Mouse (Mus musculus) forebrain, embryonic 10.5 days (tissue): ENCODE data around the gene 3110082J24Rik. TPM values are rescaled to one million over a fixed set of nuclear protein-coding genes. Genes with fewer than 3 reads are reported as not detected.

Experiments
- DNase-seq: peaks from one replicate; pipeline ENCODE4 v3.0.0-alpha.2; 2017; ENCODE audit warnings: low spot score; ENCODE audit errors: extremely low spot score
- H3K27ac ChIP-seq: fragments of 300-500 bp; sonication (generic); 2 replicates; pipeline ENCODE4 v1.5.1; 2016; ENCODE audit warnings: mild to moderate bottlenecking
- H3K27me3 ChIP-seq: fragments of 300-500 bp; sonication (generic); 2 replicates; pipeline ENCODE4 v1.6.1; 2016; ENCODE audit warnings: mild to moderate bottlenecking; ENCODE audit not compliant: poor library complexity, severe bottlenecking
- H3K36me3 ChIP-seq: fragments of 300-500 bp; sonication (generic); replicated peaks from 2 replicates; pipeline ENCODE4 v1.6.1; 2016; ENCODE audit warnings: mild to moderate bottlenecking, moderate library complexity
- H3K4me1 ChIP-seq: fragments of 300-500 bp; sonication (generic); 2 replicates; pipeline ENCODE4 v1.6.1; 2016
- H3K4me3 ChIP-seq: fragments of 300-500 bp; sonication (generic); 2 replicates; pipeline ENCODE4 v1.5.1; 2016; ENCODE audit warnings: mild to moderate bottlenecking, moderate library complexity
- H3K9me3 ChIP-seq: fragments of 300-500 bp; sonication (generic); 2 replicates; pipeline ENCODE4 v1.6.1; 2016; ENCODE audit warnings: mild to moderate bottlenecking, moderate library complexity
- WGBS: fragments of 180-500 bp; shearing (Covaris S2); methylation state at CpG from one replicate; pipeline ENCODE4 v1.1.7; 2016; 5-methylcytosine and 5-hydroxymethylcytosine counted together
- polyA plus RNA-seq: library from polyadenylated mRNA; unstranded; fragments of >200 nt; fragmentation: Nextera tagmentation; extraction: Ambion mirVana; gene quantifications from 2 replicates; pipeline ENCODE4 v1.2.1, GENCODE M21; 2016

The 3110082J24Rik gene
- polyA plus RNA-seq, 1 experiment from 2014 or later: 1.1 TPM

- WGBS: 88% methylated on average over 3 of the region's 3 CpGs
- Histone ChIP-seq H3K4me3 (no peak overlapping the region), H3K4me1 (peaks cover 61% of the 10 kb centered on the region), H3K36me3 (peaks cover 17% of the 10 kb centered on the region), H3K9me3 (no peaks in the 10 kb centered on the region), H3K27ac (no peak overlapping the region), H3K27me3 (peaks cover 94% of the 10 kb centered on the region)
- no peak for DNase-seq
Observed at GRCm38 (mm10) chr5:30112533-30113068, 6.7 kb upstream of the 3110082J24Rik start.

DNA sequence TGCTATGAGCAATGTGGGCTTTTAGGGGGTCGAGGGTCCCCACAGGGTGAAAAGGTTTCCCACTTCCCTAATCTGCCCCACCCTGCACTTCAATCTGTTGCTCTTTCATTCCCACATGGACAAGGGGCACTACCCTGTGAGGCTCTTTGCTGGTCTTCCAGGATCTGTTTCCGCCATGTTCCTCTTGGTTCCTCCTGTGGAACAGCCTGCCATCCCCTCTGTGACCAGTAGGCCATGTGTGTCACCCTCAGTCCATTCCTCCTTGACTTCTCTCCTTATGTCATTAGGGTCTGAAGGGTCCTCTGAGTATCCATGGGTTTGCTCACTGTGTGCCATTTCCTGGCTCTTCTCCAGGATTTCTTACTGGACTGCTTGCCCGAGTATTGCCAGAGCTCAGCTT lies 5.9 kb upstream of the 3110082J24Rik start:
- Histone ChIP-seq H3K4me3 (0 out of 2 replicates have a peak overlapping the region, but pooled peaks have one; percentile 37), H3K4me1 (peaks cover 70% of the 10 kb centered on the region)
- no peak for DNase-seq

DNA sequence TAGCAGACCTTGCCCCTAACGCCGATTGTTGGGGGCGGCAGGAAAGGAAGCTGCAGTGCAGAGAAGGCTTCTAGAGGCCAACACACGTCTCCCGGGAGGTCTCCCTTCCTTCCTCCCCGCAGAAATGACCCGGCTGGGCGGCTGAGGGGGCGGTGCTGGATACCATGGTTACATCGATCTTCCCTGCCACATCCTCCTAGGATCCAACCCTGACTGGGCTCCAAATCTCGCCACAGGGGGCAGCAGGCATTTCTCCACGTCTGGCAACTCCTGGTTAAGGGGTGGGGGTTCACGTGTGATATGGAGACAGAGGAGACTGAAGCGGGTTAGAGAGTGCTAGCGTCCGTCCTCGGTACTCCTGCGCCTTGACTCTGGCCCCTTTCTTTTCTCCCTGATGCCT lies 5.2 kb upstream of the 3110082J24Rik start:
- Histone ChIP-seq H3K36me3 (peaks cover 2% of the 10 kb centered on the region), H3K4me3 (peak overlapping the region; percentile 37), H3K27ac (peak overlapping the region; percentile 76), H3K4me1 (peaks cover 76% of the 10 kb centered on the region), H3K9me3 (no peaks in the 10 kb centered on the region), H3K27me3 (peaks cover 100% of the 10 kb centered on the region)
- WGBS: 4% methylated on average over 18 of the region's 18 CpGs
- peak; percentile 68 for DNase-seq

More for the DNA sequence above, 5.9 kb upstream of the 3110082J24Rik start:
- WGBS: 69% methylated on average over 3 of the region's 3 CpGs
- Histone ChIP-seq H3K9me3 (no peaks in the 10 kb centered on the region), H3K27ac (peak overlapping the region; percentile 76), H3K27me3 (peaks cover 100% of the 10 kb centered on the region), H3K36me3 (peaks cover 9% of the 10 kb centered on the region)

DNA sequence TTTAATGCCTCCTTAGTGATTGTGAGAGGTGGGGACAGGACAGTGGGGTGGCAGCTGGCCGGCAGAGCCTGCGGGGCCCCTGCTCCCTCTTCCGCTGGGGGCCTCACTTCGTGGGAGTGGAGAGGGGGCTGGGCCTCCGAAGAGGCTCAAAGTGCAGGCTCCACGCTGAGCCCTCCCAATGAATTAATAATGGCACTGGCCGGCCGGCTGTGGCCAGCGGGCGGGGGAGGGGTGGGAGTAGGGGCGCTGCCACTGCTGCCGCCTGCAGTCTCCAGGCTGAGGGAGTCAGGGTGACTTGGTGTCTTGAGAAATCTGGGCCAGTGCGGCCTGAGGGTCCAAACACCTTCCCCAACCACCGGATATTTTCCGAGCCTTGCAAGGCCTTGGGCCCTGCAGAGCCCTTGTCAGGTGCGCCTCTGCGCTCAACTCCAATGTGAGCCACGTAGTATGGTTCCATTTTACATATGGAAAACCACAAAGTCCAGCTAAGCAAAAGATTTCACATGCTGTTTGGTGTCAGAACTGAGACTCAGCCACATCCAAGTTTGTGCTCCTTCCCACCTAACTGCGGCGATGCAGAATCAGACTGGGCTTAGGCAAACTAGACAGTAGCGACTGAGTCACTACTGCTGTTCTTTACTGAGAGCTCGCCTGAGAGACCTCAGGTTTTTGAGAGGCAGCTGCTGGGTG lies 4.6 kb upstream of the 3110082J24Rik start:
- WGBS: 3% methylated on average over 22 of the region's 22 CpGs
- Histone ChIP-seq H3K27ac (peak overlapping the region; percentile 76), H3K4me3 (peak overlapping the region; percentile 37), H3K27me3 (peaks cover 100% of the 10 kb centered on the region), H3K36me3 (no peaks in the 10 kb centered on the region; the same call in 1 of the 2 replicates), H3K9me3 (no peaks in the 10 kb centered on the region), H3K4me1 (peaks cover 82% of the 10 kb centered on the region)
- peak; percentile 53 for DNase-seq

DNA sequence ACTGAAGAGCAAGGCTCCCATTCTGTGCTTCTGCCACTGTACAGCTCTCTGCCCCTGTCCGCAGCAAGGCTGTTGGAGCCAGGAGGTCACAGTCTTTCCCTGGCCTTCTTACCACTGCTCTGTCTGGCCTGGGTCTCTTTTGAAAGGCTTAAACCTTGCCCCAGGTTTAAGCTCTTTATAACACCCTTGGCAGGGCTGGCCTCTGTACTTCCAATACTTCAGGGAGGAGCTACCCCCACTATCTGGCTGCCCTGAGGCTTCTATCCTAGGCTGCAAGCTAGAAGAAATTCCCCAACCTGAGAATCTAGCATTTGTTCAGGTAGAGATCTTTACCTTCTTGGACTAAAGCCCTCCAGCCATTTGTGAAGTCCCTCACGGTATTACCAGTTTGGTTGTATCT lies 4.0 kb upstream of the 3110082J24Rik start:
- H3K27ac ChIP-seq: peak overlapping the region; percentile 76
- 25% methylated on average over 2 of the region's 2 CpGs for WGBS
- H3K4me1 ChIP-seq: peaks cover 87% of the 10 kb centered on the region
- no peaks in the 10 kb centered on the region; the same call in 1 of the 2 replicates for H3K36me3 ChIP-seq
- H3K4me3 ChIP-seq: peak overlapping the region; percentile 37; the same call in 1 of the 2 replicates
- no peak for DNase-seq
- no peaks in the 10 kb centered on the region for H3K9me3 ChIP-seq
- H3K27me3 ChIP-seq: peaks cover 100% of the 10 kb centered on the region

GRCm38 (mm10) chr5:30108233-30108632 lies 2.3 kb upstream of the 3110082J24Rik start:
- H3K4me1 ChIP-seq: peaks cover 74% of the 10 kb centered on the region
- DNase-seq: no peak

DNA sequence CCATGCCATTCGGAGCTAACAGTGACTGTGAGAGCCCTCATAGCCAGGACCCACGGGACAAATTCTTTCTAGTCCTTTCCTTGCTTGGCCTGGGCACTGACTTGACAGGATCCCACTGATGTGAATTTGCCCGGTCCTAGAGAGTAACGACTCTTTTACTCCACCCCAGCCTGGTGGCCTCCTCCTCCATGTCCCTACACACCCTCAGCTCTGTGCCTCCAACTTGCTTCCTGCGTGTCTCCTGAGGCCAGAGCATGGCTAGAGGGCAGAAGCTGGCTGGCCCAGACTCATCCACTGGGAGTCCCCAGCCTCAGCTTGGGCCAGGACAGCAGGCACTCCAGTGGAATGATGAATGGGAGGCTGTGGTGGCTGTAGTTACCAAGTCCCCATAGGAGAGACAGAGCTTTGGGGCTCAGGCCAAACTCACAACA lies 1.7 kb upstream of the 3110082J24Rik start:
- Histone ChIP-seq H3K36me3 (no peaks in the 10 kb centered on the region), H3K4me3 (peak overlapping the region; percentile 67), H3K9me3 (no peaks in the 10 kb centered on the region), H3K4me1 (peaks cover 72% of the 10 kb centered on the region), H3K27me3 (peaks cover 100% of the 10 kb centered on the region), H3K27ac (peak overlapping the region; percentile 85)
- WGBS: 7% methylated on average over 5 of the region's 5 CpGs
- DNase-seq: no peak

More at GRCm38 (mm10) chr5:30108233-30108632, 2.3 kb upstream of the 3110082J24Rik start:
- H3K27ac ChIP-seq: peak overlapping the region; percentile 85
- H3K4me3 ChIP-seq: no peak overlapping the region
- H3K9me3 ChIP-seq: no peaks in the 10 kb centered on the region
- peaks cover 100% of the 10 kb centered on the region for H3K27me3 ChIP-seq
- 61% methylated on average over 6 of the region's 6 CpGs for WGBS
- no peaks in the 10 kb centered on the region; the same call in 1 of the 2 replicates for H3K36me3 ChIP-seq

DNA sequence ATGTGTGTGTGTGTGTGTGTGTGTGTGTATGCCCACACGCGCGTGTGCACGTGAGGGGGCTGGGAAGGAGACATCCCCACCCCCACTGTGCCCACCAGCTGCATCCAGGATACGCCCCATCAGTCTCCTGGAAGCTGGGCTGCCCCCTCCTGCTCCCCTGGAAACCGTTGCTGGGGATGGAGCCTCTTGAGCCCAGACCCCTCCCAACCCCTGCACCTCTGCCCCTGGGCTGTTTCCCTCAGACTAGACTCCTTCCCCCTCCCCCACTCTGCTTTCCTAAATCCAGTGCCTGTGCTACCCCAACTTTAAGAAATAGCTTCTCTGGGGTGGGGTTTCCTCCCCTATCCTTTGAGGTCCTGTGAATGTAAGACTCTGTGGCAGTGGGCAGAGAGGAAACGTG lies 1.3 kb upstream of the 3110082J24Rik start:
- Histone ChIP-seq H3K4me1 (peaks cover 72% of the 10 kb centered on the region), H3K9me3 (no peaks in the 10 kb centered on the region), H3K27ac (peak overlapping the region; percentile 85), H3K27me3 (peaks cover 97% of the 10 kb centered on the region), H3K4me3 (peak overlapping the region; percentile 67), H3K36me3 (no peaks in the 10 kb centered on the region)
- peak; percentile 59 for DNase-seq
- 3% methylated on average over 7 of the region's 7 CpGs for WGBS

GRCm38 (mm10) chr5:30106756-30107155 lies 870 bp upstream of the 3110082J24Rik start:
- no peak for DNase-seq
- H3K27me3 ChIP-seq: peaks cover 93% of the 10 kb centered on the region
- H3K4me1 ChIP-seq: peaks cover 71% of the 10 kb centered on the region
- peak overlapping the region; percentile 67 for H3K4me3 ChIP-seq
- no peaks in the 10 kb centered on the region for H3K9me3 ChIP-seq
- H3K36me3 ChIP-seq: no peaks in the 10 kb centered on the region
- 4% methylated on average over 2 of the region's 2 CpGs for WGBS
- H3K27ac ChIP-seq: peak overlapping the region; percentile 85

GRCm38 (mm10) chr5:30104841-30105667 lies 832 bp downstream of the 3110082J24Rik start, which contains the start of gene Garem2:
TSS of gene Garem2 (plus strand) at chr5:30105161.
- no peaks in the 10 kb centered on the region for H3K9me3 ChIP-seq
- WGBS: under 1% methylated on average over 65 of the region's 65 CpGs
- peak within 1 kb of the TSS; percentile 85 for H3K27ac ChIP-seq
- H3K4me3 ChIP-seq: peak within 1 kb of the TSS; percentile 67
- peaks cover 54% of the 10 kb centered on the region for H3K4me1 ChIP-seq
- no peaks in the 10 kb centered on the region for H3K36me3 ChIP-seq
- peaks cover 76% of the 10 kb centered on the region for H3K27me3 ChIP-seq
- DNase-seq: peak; percentile 58

DNA sequence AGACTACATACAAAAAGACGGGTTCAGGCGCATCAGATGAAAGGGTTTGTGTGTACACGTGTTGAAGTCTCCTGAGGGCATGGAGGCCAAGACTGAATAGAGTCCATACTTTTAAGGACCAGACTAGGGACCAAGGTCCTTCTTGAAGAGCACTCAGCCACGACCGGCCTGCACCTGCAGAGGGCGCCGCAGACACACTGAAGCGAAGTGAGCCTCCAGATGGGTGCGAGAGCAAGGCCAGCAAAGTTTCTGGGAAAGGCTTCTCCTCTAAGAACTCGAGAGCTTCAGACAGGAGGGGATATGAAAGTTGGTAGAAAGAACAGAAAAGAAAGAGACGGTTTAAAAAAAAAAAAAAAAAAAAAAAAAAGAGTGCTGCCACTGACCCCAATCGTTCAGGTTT lies 1.5 kb downstream of the 3110082J24Rik start:
- Histone ChIP-seq H3K4me1 (peaks cover 46% of the 10 kb centered on the region), H3K27me3 (peaks cover 69% of the 10 kb centered on the region), H3K9me3 (no peaks in the 10 kb centered on the region), H3K4me3 (peak overlapping the region; percentile 67), H3K36me3 (no peaks in the 10 kb centered on the region), H3K27ac (no peak overlapping the region)
- DNase-seq: peak; percentile 71
- 1% methylated on average over 12 of the region's 12 CpGs for WGBS

DNA sequence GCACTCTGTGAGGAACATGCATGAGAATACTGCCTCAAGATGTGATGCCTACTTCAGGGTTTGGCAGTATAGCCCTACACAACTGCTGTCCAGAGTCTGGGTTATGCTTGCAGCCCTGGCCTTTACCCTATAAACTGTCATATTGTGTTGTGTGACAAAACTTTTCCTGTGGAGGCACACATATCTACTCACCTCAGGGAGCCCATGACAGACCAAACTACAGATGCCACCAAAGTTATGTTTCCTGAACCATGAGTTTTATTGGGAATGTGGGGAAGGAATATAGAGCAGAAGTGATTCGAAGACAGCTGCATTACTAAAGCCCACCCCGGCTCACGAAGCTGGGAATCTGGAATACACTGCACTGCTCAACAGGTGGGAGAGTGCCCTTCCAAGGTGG lies 2.5 kb downstream of the 3110082J24Rik start:
- H3K36me3 ChIP-seq: no peaks in the 10 kb centered on the region
- H3K9me3 ChIP-seq: no peaks in the 10 kb centered on the region
- H3K4me1 ChIP-seq: peaks cover 38% of the 10 kb centered on the region
- no peak overlapping the region for H3K4me3 ChIP-seq
- H3K27me3 ChIP-seq: peaks cover 59% of the 10 kb centered on the region
- DNase-seq: no peak
- 87% methylated on average over 3 of the region's 3 CpGs for WGBS
- no peak overlapping the region for H3K27ac ChIP-seq
